Mouse (Mus musculus): ENCODE data around the gene Fanci. TPM values are rescaled to one million over a fixed set of nuclear protein-coding genes. Genes with fewer than 3 reads are reported as not detected.
A peak's percentile ranks its signal among the peaks of the same experiment; 100 is the strongest.

The Fanci gene
- total RNA-seq, 2 experiments from 2014 or later, result 0.08 TPM; not detected in 1

DNA sequence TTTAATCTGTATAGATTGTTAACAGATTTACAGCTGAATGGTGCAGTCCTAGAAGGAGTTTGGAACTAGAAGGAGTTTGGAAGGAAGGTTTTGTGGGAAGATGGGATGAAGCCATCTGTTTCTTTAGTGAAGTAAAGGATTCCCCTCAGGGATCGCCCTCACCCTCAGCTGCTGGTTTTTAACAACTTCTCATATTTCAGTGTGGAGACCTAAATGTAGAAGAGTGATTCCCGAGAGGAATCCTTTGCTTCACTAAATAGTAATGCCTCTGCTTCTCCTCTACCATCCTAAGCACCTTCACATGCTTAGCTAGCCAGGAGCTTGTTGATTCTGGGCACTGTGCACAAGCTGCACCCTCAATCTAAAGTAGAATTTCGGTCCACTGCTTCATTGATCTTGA, 258 bp upstream of the Fanci start:
- no peak for TF ChIP-seq CTCF (IDR thresholded peaks at IDR 0.05)
- Histone ChIP-seq H3K27ac (peak overlapping the region; percentile 89), H3K4me3 (peak overlapping the region; percentile 83)
- no peak for DNase-seq
- intact Hi-C loops (cut with DNase I), result loop anchor here (5.0 kb wide), 1 partner anchor 609 kb away; the partner anchor contains the start of genes Mrpl46 and Mrps11

DNA sequence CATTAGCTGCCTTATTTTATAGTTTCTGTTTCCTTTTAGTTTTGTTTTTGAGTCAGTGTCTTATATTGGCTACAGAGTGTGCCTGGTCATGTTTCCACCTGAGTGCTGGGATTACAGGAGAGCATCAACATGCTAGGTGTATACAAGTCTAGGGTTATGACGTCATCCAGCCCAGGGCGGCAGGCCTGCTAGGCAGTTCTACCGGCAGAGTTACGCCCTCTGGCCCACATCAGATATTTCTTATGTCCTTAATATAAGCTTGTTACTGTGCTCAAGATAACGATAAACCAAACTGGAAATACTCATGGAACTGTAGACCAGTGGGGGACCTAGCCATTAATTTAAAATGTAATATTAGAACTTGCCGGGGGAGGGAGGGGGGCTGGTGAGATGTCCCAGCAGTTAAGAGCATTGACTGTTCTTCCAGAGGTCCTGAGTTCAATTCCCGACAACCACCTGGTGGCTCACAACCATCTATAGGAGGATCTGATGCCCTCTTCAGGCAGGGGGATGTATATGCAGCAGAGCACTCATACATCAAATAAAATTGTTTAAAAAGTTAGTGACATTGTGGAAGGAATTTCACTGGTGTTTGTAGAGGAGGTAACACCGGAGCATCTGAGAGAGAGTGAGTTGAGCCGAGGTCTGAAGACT, 1.3 kb downstream of the Fanci start:
- TF ChIP-seq CTCF (IDR thresholded peaks at IDR 0.05), result peak; percentile 18; the same call in 1 of the 2 replicates
- no peak for DNase-seq
- H3K4me3 ChIP-seq, result peak overlapping the region; percentile 83
- no peak overlapping the region for H3K27ac ChIP-seq
- intact Hi-C loops (cut with DNase I), result loop anchor here (1.0 to 5.0 kb wide), 2 partner anchors 72 to 611 kb away; partner anchors contain the start of genes Mrpl46 and Mrps11

DNA sequence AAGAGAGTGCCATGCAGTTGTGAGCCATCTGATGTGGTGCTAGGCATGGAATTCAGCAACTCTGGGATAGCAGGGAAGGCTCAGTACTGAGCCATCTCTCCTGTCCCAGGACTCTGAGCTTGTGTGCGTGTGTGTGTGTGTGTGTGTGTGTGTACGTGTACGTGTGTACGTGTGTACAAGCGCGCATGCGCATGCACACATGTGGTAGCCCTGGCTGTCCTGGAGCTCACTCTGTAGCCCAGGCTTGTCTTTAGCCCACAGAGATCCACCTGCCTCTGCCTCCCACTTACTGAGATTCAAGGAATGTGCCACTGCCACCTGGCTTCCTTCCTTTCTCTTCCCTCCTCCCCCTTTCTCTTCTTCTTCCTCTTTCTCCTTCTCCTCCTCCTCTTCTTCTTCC, 2.2 kb downstream of the Fanci start:
- Histone ChIP-seq H3K4me3 (no peak overlapping the region), H3K27ac (no peak overlapping the region)
- no peak for TF ChIP-seq CTCF (IDR thresholded peaks at IDR 0.05)
- intact Hi-C loops (cut with DNase I), result loop anchor here (5.0 kb wide), 1 partner anchor 612 kb away; the partner anchor contains the start of genes Mrpl46 and Mrps11
- DNase-seq, result no peak

DNA sequence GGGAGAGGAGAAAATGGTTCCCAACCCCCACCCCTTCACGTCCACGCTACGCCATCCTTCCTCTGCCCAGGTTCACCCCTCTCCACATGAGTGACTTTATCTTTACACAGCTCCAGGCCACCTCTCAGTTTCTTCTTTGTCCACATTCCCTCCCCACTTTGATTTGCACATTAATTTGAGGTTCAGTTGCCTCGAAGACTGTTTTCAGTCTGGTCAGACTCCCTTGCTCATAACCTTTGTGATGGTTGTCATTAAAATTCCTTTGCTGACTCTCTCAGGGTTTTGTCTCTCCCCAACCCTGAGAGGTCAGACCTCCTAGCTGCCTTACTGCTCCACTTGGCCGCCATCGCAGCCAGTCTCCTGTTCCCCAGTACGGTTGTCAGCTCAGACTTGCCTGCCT, 2.9 kb downstream of the Fanci start:
- Histone ChIP-seq H3K27ac (no peak overlapping the region), H3K4me3 (no peak overlapping the region)
- TF ChIP-seq CTCF (IDR thresholded peaks at IDR 0.05), result no peak
- DNase-seq, result no peak
- intact Hi-C loops (cut with DNase I), result loop anchor here (5.0 kb wide), 1 partner anchor 612 kb away; the partner anchor contains the start of genes Mrpl46 and Mrps11

DNA sequence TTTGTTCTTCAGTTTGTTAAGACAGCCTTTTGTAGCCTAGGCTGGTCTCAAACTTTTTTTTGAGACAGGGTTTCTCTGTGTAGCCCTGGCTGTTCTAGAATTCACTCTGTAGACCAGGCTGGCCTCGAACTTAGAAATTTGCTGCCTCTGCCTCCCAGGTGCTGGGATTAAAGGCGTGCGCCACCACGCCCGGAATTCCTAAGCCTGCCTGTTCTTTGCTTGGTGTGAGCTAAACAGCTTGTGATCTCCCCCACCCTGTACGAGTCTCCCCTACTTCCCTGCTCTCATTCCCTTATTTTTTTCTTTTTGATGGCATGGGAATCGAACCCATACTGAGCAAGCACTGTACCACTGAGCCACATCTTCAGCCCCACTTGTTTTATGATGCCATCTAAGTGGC, 3.5 kb downstream of the Fanci start:
- no peak for DNase-seq
- no peak for TF ChIP-seq CTCF (IDR thresholded peaks at IDR 0.05)
- intact Hi-C loops (cut with DNase I), result no loop called here
- Histone ChIP-seq H3K27ac (no peak overlapping the region), H3K4me3 (no peak overlapping the region)

DNA sequence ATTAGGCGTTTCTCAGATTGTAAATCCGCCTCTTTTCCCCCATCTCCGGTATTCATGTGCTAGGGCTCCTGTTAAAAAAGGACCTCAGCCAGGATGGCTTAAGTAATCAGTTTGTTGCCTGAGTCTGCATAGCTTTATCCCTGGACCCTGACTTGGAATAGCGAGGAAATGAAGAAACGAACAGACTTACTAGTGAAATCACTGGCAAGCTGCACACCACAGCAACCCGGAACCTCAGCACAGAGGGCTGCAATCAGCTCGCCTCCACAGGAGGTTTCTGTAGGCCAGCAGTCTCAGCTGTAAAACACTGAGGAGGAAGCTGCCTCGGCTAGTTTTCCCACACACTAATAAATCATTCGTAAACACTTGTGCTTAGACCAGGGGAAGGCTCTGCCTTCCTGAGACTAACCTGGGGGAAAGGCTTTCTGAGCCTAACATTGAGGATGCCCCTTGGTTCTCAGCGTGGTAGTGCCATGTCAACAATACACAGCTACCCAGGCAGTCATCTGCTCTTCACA, 5.8 kb downstream of the Fanci start:
- DNase-seq, result no peak
- intact Hi-C loops (cut with DNase I), result no loop called here
- H3K4me3 ChIP-seq, result no peak overlapping the region
- no peak overlapping the region for H3K27ac ChIP-seq
- no peak for TF ChIP-seq CTCF (IDR thresholded peaks at IDR 0.05)

DNA sequence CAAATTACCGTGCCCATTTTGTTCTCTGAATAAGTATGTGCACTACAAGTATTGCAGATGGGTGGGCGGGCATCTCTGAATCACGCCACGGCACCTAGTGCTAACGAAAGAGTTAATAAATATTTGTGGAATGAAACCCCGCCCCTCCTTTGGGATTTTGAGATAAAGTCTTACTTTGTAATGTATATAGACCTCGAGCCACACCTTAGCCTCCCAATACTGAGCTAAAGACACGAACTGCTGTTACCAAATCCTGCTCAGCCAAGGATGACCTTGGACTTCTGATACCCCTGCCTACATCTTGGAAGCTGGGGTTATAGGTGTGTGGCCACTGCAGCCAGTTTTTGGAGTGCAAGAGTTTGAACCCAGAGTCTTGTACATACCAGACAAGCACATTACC, 6.7 kb downstream of the Fanci start:
- no peak overlapping the region for H3K27ac ChIP-seq
- intact Hi-C loops (cut with DNase I), result no loop called here
- no peak for DNase-seq
- no peak overlapping the region for H3K4me3 ChIP-seq
- no peak for TF ChIP-seq CTCF (IDR thresholded peaks at IDR 0.05)

DNA sequence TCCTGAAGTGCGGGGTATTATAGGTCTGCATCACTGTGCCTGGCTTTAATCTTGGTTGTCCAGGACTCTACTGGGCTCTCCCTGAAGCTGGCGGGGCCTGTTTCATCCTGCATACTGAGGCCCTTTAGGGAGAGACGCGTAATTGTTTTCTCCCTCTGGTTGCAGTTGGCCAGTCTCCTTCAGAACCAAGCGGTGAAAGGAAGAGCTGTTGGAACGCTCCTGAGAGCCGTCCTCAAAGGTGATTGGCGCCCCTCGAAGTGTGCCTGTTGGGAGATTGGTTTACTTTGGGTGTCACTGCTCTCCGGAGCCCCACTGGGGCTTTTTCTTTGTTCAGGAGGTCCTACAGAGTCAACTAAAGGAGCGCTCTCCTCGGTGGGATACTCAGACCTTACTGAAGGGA, 7.2 kb downstream of the Fanci start:
- H3K4me3 ChIP-seq, result no peak overlapping the region
- intact Hi-C loops (cut with DNase I), result no loop called here
- H3K27ac ChIP-seq, result no peak overlapping the region
- no peak for TF ChIP-seq CTCF (IDR thresholded peaks at IDR 0.05)
- DNase-seq, result no peak

DNA sequence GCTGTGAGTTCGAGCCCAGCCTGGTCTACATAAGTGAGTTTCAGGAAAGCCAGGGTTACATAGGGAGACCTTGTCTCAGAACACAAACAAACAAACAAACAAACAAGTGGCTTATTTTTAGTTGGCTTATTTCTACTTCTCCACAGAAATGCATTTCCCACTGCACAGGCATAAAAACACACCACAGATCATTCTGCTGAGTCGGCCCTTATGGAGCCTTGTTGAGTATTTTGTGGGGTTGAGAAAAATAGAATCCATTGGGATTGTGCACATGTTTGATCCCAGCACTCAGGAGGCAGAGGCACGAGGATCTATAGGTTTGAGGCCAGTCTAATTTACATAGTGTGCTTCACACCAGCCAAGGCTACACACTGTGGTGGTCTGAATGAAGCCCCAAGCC, 8.6 kb downstream of the Fanci start:
- H3K27ac ChIP-seq, result no peak overlapping the region
- TF ChIP-seq CTCF (IDR thresholded peaks at IDR 0.05), result no peak
- no peak for DNase-seq
- intact Hi-C loops (cut with DNase I), result no loop called here
- H3K4me3 ChIP-seq, result no peak overlapping the region

DNA sequence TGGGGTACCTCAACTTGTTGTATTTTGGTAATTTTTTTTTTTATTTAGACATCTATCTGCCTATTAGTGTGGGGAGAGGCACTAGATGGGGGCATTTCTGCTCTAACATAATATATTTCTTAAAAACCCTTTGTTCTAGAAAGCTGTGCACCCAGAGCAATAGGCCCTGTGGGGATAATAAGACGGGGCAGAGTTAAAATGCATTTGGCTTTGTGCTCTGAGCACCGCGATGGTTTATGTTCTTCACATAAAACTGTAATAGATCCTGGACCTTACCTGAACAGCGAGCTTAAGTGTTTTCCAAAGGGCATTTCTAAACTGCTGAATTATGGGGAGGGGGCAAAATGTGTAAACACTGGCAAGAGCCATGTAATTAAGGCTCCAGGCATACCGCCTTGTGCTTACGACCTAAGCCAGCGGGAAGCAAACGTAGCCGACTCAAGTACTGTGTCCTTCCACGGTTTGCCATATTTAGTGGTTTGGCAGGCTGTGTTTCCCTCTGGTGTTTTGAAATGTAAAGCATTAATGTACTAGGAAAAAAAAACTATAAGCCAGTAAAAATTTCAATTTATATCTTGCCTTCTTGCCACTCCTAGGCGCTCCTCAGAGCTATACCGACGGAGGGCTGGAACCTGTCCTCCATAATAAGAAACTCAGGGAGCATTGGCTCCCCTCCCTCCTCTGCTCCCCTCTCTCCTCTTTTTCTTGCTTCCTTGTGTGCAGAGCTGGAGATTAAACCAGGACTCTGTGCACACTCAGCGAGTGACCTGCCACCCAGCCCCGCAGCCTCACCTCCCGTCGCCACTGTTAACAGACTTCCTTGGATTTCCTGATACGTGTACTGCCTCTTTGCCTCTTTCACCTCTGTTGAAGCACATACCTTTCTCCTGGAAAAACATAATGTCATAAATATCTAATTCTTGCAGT, 23.0 kb downstream of the Fanci start:
- no peak overlapping the region for H3K27ac ChIP-seq
- no peak for DNase-seq
- H3K4me3 ChIP-seq, result no peak overlapping the region
- intact Hi-C loops (cut with DNase I), result no loop called here
- no peak for TF ChIP-seq CTCF (IDR thresholded peaks at IDR 0.05)

DNA sequence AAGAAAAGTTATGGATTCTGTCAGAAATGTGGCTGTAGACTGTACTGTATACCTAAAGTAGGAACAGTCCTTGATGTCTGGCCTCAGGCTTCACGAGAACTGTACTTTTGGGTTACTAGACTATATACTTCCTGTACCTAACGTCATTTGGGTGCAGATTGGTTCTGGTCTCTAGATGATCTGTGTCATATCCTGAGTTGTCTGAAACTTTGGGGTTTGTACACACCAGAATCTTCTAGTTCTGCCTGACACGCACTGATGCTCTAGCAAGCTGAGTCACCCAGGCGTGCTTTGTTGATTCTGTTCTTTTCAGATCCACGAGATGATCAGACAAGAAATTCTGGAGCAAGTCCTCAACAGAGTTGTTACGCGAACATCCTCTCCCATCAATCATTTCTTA, 28.2 kb downstream of the Fanci start:
- Histone ChIP-seq H3K27ac (no peak overlapping the region), H3K4me3 (no peak overlapping the region)
- TF ChIP-seq CTCF (IDR thresholded peaks at IDR 0.05), result no peak
- intact Hi-C loops (cut with DNase I), result no loop called here
- DNase-seq, result no peak

DNA sequence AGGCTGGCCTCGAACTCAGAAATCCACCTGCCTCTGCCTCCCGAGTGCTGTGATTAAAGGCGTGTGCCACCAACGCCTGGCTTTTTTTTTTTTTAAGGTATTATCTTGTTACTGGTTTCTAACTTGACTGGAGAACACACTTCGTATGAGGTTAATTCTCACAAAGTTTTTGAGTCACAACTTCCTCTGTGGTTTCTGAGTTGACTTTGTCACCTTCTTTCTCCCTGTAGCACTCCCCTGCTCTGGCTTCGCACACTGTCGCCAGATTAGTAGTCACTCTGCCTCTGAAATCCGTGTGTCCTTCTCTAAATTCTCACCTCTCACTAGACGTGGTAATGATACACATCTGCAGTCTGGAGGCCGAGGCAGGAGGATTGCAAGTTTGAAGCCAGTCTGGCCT, 31.1 kb downstream of the Fanci start:
- DNase-seq, result no peak
- no peak overlapping the region for H3K4me3 ChIP-seq
- no peak overlapping the region for H3K27ac ChIP-seq
- no peak for TF ChIP-seq CTCF (IDR thresholded peaks at IDR 0.05)
- intact Hi-C loops (cut with DNase I), result no loop called here

DNA sequence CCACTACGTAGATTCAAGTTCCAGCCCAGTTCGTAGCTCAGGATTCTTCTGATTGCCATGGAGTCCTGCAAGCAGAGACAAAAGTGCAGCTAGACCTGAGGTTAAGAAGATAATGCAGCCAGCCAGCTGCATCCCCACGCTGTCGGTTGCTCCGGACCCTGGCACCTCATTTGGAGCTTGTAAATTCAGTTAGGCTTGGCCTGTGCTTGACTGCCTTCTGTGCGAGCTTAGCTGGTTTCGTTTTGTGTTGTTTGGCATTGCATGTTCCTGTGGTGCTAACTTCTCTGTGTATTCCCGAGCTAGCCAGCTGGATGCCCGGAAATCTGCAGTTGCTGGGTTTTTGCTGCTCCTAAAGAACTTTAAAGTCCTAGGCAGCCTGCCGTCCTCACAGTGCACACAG, 34.1 kb downstream of the Fanci start:
- intact Hi-C loops (cut with DNase I), result no loop called here
- no peak for TF ChIP-seq CTCF (IDR thresholded peaks at IDR 0.05)

More for the DNA sequence above, 34.1 kb downstream of the Fanci start:
- H3K27ac ChIP-seq, result no peak overlapping the region
- H3K4me3 ChIP-seq, result no peak overlapping the region
- no peak for DNase-seq

All from gastrocnemius, adult 2 months (tissue).